Mouse (Mus musculus) stomach, postnatal 0 days (tissue): ENCODE data around the gene Col4a3bp.

Experiments
- CTCF ChIP-seq: IDR thresholded peaks from 2 replicates; pipeline ENCODE4 v1.5.1; 2016; ENCODE audit warnings: antibody characterized with exemption, low read depth, mild to moderate bottlenecking, moderate library complexity
- EP300 ChIP-seq: optimal IDR thresholded peaks from 2 replicates; pipeline ENCODE3; 2016; ENCODE audit warnings: antibody characterized with exemption

- TF ChIP-seq CTCF (no peak), EP300 (no peak)
Measured at GRCm38 (mm10) chr13:96517335-96517734, 25.1 kb upstream of the Col4a3bp start.
